Mouse (Mus musculus) heart, adult 2 months (tissue): Measurements from ENCODE around the gene Wdcp. TPM values are rescaled to one million over a fixed set of nuclear protein-coding genes. Genes with fewer than 3 reads are reported as not detected.

ENCODE experiments used
- DNase-seq, 2 experiments: peaks; one replicate each; pipeline ENCODE4 v3.0.0; 2021
- H3K27ac ChIP-seq: fragments of 200-600 bp; 2 replicates; pipeline ENCODE4 v1.8.1; 2022
- H3K27me3 ChIP-seq: fragments of 200-500 bp; 2 replicates; pipeline ENCODE4 v1.6.1; 2012; ENCODE audit warnings: mild to moderate bottlenecking, low read length, inconsistent platforms, mixed read lengths; ENCODE audit not compliant: control insufficient read depth, insufficient read depth
- H3K36me3 ChIP-seq: fragments of 200-500 bp; 2 replicates; pipeline ENCODE4 v1.6.1; 2012; ENCODE audit warnings: low read length, inconsistent platforms; ENCODE audit not compliant: control insufficient read depth, insufficient read depth
- H3K4me1 ChIP-seq: fragments of 200-500 bp; 2 replicates; pipeline ENCODE4 v1.6.1; 2011; ENCODE audit warnings: low read length; ENCODE audit not compliant: control insufficient read depth, insufficient read depth
- H3K4me3 ChIP-seq: fragments of 200-600 bp; 2 replicates; pipeline ENCODE4 v1.8.1; 2022
- H3K79me2 ChIP-seq: fragments of 200-500 bp; replicated peaks from 2 replicates; pipeline ENCODE4 v1.6.1; 2012; ENCODE audit warnings: mild to moderate bottlenecking, inconsistent platforms, low read length, moderate library complexity, mixed read lengths; ENCODE audit not compliant: control insufficient read depth, insufficient read depth
- H3K9ac ChIP-seq: fragments of 200-500 bp; 2 replicates; pipeline ENCODE4 v1.6.1; 2012; ENCODE audit warnings: low read depth, mild to moderate bottlenecking, control low read depth, inconsistent platforms, low read length, mixed read lengths
- CTCF ChIP-seq: fragments of 200-600 bp; IDR thresholded peaks from 2 replicates; pipeline ENCODE4 v1.8.1; 2022; ENCODE audit warnings: antibody characterized with exemption, mild to moderate bottlenecking, moderate library complexity
- EP300 ChIP-seq: fragments of 200-500 bp; IDR thresholded peaks from 2 replicates; pipeline ENCODE4 v1.6.1; 2011; ENCODE audit warnings: low read depth, low read length, control low read depth; ENCODE audit not compliant: insufficient read depth
- POLR2A ChIP-seq: fragments of 200-500 bp; IDR thresholded peaks from 2 replicates; pipeline ENCODE4 v1.6.1; 2011; ENCODE audit warnings: mild to moderate bottlenecking, low read depth, low read length, control low read depth; ENCODE audit not compliant: insufficient read depth
- WGBS: fragments of 180-500 bp; shearing (Covaris S2); methylation state at CpG from one replicate; pipeline ENCODE4 v1.1.7; 2018; 5-methylcytosine and 5-hydroxymethylcytosine counted together
- intact Hi-C: fragments of 180-260 bp; cut with DNase I; formaldehyde crosslinking; loops from one replicate; pipeline ENCODE4 v1.15.1; 2025
- polyA plus RNA-seq: library from polyadenylated mRNA; depleted of rRNA; stranded (reverse); fragments of >200 nt; gene quantifications from 2 replicates; pipeline ENCODE4 v1.2.3, GENCODE M21; 2012
- total RNA-seq, 2 experiments: library from RNA; stranded (reverse); gene quantifications; 2 replicates each; pipeline ENCODE4 v1.2.3; 2021

Wdcp gene
- total and polyA plus RNA-seq, 3 experiments: 6.2 to 9.1 (median 7.4) TPM

DNA sequence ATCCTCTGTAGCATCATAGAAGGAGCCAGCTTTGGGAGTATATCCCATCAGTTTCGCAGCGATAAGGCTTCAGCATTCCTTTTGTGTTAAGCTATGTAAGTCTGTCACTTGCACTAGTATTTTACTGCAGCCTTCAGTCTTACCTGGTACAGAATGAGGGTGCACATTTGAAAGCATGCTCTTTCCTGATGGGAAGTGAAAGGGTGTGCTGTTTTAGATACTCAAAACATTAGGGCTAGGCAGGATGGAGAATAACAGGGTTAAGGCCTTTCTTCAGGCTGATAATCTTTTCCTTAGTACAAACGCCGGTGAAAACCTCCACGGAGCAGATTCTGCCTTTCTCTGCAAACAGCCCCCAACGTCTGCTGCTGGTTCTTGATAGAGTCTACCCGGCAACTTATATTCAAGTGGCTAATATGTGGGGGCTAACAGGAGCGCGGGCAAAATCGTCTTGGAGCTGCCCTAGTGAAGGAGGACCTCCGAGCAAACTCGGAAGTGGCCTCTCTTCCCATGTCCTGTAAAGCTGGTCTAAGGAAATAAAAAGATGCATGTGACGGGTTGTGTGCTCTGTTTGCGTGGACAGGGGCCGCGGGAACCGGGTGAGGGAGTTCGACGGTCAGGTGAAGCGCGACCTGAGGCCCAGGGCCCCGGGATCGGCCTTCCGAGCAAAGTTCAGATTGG, 26.3 kb upstream of the Wdcp start:
- H3K4me3 ChIP-seq: peak overlapping the region; percentile 69

DNA sequence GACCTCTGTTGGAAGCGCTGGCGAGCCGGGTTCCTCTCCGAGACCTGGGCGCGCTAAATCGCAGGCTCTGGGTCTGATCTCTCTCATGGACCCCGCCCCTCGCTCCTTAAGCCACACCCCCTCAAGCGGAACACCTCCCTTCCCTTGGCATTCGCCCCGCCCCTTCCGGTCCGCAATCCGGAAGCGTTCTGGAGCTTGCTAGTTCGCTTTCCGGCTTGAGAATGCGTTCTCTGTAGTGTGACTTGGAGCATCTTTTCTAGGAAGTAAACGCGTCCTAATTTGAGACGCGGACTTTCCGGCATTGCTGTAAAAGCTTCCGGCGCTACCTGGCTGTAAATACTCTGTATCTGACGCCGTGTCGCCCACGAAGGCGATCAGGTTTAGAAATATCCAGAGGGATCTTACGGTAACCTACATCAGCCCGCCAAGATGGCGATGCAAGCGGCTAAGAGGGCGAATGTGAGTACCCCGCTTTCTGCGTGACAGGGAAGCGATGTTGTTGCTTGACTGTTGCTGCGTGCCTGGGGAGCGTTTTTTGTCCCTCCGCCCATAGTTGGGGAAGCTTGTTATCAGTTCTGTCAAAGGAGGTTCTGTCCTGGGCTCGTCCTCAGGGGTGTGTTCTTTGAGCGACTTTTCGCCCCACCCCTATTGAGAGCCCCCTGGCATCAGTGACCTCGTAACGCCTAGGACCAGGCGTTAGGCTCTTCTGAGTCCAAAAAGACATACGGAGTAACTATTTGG, 25.6 kb upstream of the Wdcp start, which contains the start of gene Sf3b6:
TSS of gene Sf3b6 (plus strand) at position 184 of the 741 bp plus-strand sequence.
- H3K36me3 ChIP-seq: no peaks in the 10 kb centered on the region; the same call in none of the 2 replicates
- intact Hi-C loops: loop anchor here (1.0 to 5.0 kb wide), 4 partner anchors 26 to 220 kb away; partner anchors contain the start of genes Atad2b, Fam228b, Pfn4 and Wdcp
- peak; percentile 98 to 99 for DNase-seq

More for the DNA sequence above, 26.3 kb upstream of the Wdcp start:
- DNase-seq: no peak
- intact Hi-C loops: loop anchor here (1.0 to 5.0 kb wide), 4 partner anchors 26 to 220 kb away; partner anchors contain the start of genes Atad2b, Fam228b, Pfn4 and Wdcp
- no peak for TF ChIP-seq POLR2A
- TF ChIP-seq EP300: no peak
- TF ChIP-seq CTCF: no peak
- peak overlapping the region; percentile 83 for H3K9ac ChIP-seq
- no peaks in the 10 kb centered on the region for H3K27me3 ChIP-seq
- no peaks in the 10 kb centered on the region; the same call in none of the 2 replicates for H3K36me3 ChIP-seq
- H3K27ac ChIP-seq: peak overlapping the region; percentile 90
- 6% methylated on average over 24 of the region's 24 CpGs for WGBS
- no peaks in the 10 kb centered on the region for H3K79me2 ChIP-seq
- no peaks in the 10 kb centered on the region; the same call in none of the 2 replicates for H3K4me1 ChIP-seq

DNA sequence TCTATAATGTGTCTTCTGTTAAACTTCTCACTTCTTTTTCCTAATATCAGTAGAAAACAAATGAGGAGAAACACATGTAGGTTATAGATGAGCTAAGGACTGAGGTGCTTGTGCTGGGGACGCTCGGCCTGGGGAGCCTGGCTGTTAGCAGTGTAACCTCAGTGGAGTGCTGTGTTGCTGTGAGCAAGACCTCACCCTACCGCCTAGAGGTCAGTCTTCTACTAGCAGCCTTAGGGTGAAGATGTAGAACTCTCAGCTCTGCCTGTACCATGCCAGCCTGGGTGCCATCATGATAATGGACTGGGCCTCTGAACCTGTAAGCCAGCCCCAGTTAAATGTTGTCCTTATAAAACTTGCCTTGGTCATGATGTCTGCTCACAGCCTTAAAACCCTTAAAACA, 15.8 kb upstream of the Wdcp start:
- no peaks in the 10 kb centered on the region for H3K79me2 ChIP-seq
- 68% methylated on average over 3 of the region's 3 CpGs for WGBS
- H3K27me3 ChIP-seq: no peaks in the 10 kb centered on the region
- no peak overlapping the region for H3K4me3 ChIP-seq
- H3K9ac ChIP-seq: no peak overlapping the region
- intact Hi-C loops: no loop called here
- TF ChIP-seq CTCF (no peak), POLR2A (no peak), EP300 (no peak)
- no peaks in the 10 kb centered on the region for H3K36me3 ChIP-seq
- no peak overlapping the region for H3K27ac ChIP-seq
- H3K4me1 ChIP-seq: no peaks in the 10 kb centered on the region
- DNase-seq: no peak

More for the DNA sequence above, 25.6 kb upstream of the Wdcp start, which contains the start of gene Sf3b6:
- H3K9ac ChIP-seq: peak within 1 kb of the TSS; percentile 83
- TF ChIP-seq POLR2A (peak; percentile 89), EP300 (0 out of 2 replicates have a peak, but pooled peaks have one; percentile 8), CTCF (no peak)
- peak within 1 kb of the TSS; percentile 90 for H3K27ac ChIP-seq
- under 1% methylated on average over 49 of the region's 49 CpGs for WGBS
- no peaks in the 10 kb centered on the region for H3K27me3 ChIP-seq
- H3K79me2 ChIP-seq: no peaks in the 10 kb centered on the region
- H3K4me3 ChIP-seq: peak within 1 kb of the TSS; percentile 69
- H3K4me1 ChIP-seq: no peaks in the 10 kb centered on the region; the same call in none of the 2 replicates

DNA sequence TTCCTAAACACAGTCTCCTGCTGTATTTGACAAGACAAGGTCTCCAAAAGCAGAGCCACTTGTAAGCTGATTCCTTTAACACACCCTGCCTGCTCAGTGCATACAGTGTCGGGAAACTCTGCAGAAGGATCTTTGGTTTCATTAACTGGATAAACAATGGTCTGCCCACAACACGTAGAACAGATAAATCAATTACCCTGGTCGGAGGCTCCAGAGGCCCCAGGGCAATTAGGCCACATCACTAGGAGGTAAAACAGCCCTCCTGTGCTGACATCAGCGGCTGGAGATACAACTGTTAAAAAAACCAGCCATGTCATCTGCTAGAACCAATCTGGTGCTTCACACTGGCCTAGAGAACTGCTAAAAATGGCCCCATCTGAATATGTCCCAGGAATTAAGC, 6.1 kb upstream of the Wdcp start:
- Histone ChIP-seq H3K36me3 (no peaks in the 10 kb centered on the region), H3K27ac (no peak overlapping the region), H3K9ac (no peak overlapping the region), H3K4me3 (no peak overlapping the region), H3K4me1 (no peaks in the 10 kb centered on the region), H3K79me2 (no peaks in the 10 kb centered on the region), H3K27me3 (no peaks in the 10 kb centered on the region)
- 54% methylated on average over 4 of the region's 4 CpGs for WGBS
- no peak for DNase-seq
- intact Hi-C loops: no loop called here
- TF ChIP-seq CTCF (no peak), POLR2A (no peak), EP300 (no peak)

DNA sequence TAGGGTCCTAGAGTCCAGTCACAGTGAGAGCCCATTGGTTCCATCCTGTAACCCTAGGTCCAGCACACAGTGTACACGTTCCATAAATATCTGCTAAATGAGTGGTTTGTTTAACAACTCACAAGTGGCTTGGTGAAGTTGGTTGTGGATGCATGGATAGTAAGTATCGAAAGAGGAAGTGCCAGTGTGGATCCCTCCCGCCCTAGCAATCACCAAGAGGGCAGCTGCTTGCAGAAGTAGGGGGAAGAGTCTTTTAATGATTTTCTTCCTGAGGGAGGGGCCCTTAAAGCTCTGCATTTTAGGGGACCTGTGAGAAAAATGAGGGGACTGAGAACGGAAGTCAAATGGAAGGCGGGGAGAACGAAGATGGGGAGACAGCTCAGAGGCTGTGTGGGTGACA, 3.1 kb upstream of the Wdcp start:
- Histone ChIP-seq H3K9ac (no peak overlapping the region), H3K4me1 (peaks cover 2% of the 10 kb centered on the region), H3K79me2 (no peaks in the 10 kb centered on the region), H3K4me3 (no peak overlapping the region), H3K36me3 (no peaks in the 10 kb centered on the region), H3K27me3 (no peaks in the 10 kb centered on the region), H3K27ac (no peak overlapping the region)
- DNase-seq: peak in 1 of 2 experiments; percentile 17
- TF ChIP-seq POLR2A: no peak
- no peak for TF ChIP-seq EP300
- no peak for TF ChIP-seq CTCF
- intact Hi-C loops: no loop called here
- WGBS: 62% methylated on average over 6 of the region's 6 CpGs
